Mouse (Mus musculus): Measurements from ENCODE around the gene Hoxd4.

GRCm38 (mm10) chr2:74663291-74663925 lies 48.3 kb upstream of the Hoxd4 start:
- TF ChIP-seq CTCF (IDR thresholded peaks at IDR 0.05; ENCODE audit: borderline replicate concordance, extremely low read depth, insufficient read depth, insufficient read length) = peak; percentile 92
- no peak for TF ChIP-seq POLR2A (IDR thresholded peaks at IDR 0.05; ENCODE audit: borderline replicate concordance, extremely low read depth, insufficient read depth, insufficient read length, poor library complexity, severe bottlenecking)

Data from brain, embryonic 14.5 days (tissue).